Mouse (Mus musculus) adrenal gland, postnatal 4 days (tissue): ENCODE measurements at regions not wholly inside any gene's neighbourhood (a gene's known extent, or its start where the extent isn't known, plus 50 kb on each side); places are given as distances from the start of the nearest gene placed in this dataset.

Experiments used
- DNase-seq, 2 experiments: peaks; one replicate each; pipeline ENCODE4 v3.0.0; 2021 to 2022; ENCODE audit warnings: low spot score in 2 of 2, mixed read lengths in 2 of 2

- peak in 1 of 2 experiments; percentile 14 for DNase-seq
Measured at GRCm38 (mm10) chr3:143599120-143599519, 605.9 kb downstream of the Lmo4 start.

GRCm38 (mm10) chr3:143596949-143597593 lies 607.9 kb downstream of the Lmo4 start:
- DNase-seq: no peak

- no peak for DNase-seq
Measured at GRCm38 (mm10) chr3:143596011-143596683, 608.9 kb downstream of the Lmo4 start.

GRCm38 (mm10) chr3:143595081-143595480 lies 609.9 kb downstream of the Lmo4 start:
- no peak for DNase-seq

- DNase-seq: no peak
Measured at GRCm38 (mm10) chr3:143594676-143595075, 610.3 kb downstream of the Lmo4 start.

- no peak for DNase-seq
Measured at GRCm38 (mm10) chr3:143586653-143587052, 618.4 kb downstream of the Lmo4 start.

- DNase-seq: no peak
Measured at GRCm38 (mm10) chr3:143584692-143585603, 620.1 kb downstream of the Lmo4 start.

GRCm38 (mm10) chr3:143576338-143577007 lies 628.5 kb downstream of the Lmo4 start:
- DNase-seq: no peak

- no peak for DNase-seq
Measured at GRCm38 (mm10) chr3:143575737-143576136, 629.3 kb downstream of the Lmo4 start.

- DNase-seq: no peak
Measured at GRCm38 (mm10) chr3:143574035-143574864, 630.8 kb downstream of the Lmo4 start.

- no peak for DNase-seq
Measured at GRCm38 (mm10) chr3:143569930-143570329, 635.1 kb downstream of the Lmo4 start.

GRCm38 (mm10) chr3:143565067-143565466 lies 640.0 kb downstream of the Lmo4 start:
- DNase-seq: no peak

- DNase-seq: no peak
Measured at GRCm38 (mm10) chr3:143542811-143543210, 661.0 kb upstream of the Pkn2 start.

GRCm38 (mm10) chr3:143527982-143528381 lies 646.2 kb upstream of the Pkn2 start:
- DNase-seq: no peak

GRCm38 (mm10) chr3:143527274-143527673 lies 645.5 kb upstream of the Pkn2 start:
- no peak for DNase-seq

- DNase-seq: no peak
Measured at GRCm38 (mm10) chr3:143512517-143513249, 630.9 kb upstream of the Pkn2 start.

GRCm38 (mm10) chr3:143509531-143509930 lies 627.7 kb upstream of the Pkn2 start:
- DNase-seq: no peak

- DNase-seq: peak in 1 of 2 experiments; percentile 25
Measured at GRCm38 (mm10) chr3:143508280-143508679, 626.5 kb upstream of the Pkn2 start.

- DNase-seq: no peak
Measured at GRCm38 (mm10) chr3:143501017-143501416, 619.2 kb upstream of the Pkn2 start.

- DNase-seq: no peak
Measured at GRCm38 (mm10) chr3:143495389-143495788, 613.6 kb upstream of the Pkn2 start.
